Comparison of ENCODE assay signal across 22 mouse cellular contexts in genomic region chr8:26751651-26752050, GRCm38 (mm10).
"Had no signal": no experiment of that assay in that cellular context is flagged by ENCODE, and none has a peak within 500 bp of the region (broad histone marks: within the 10 kb centered on the region; RNA-seq: fewer than 3 reads in every experiment).

No protein-coding gene starts in this region.

- H3K4me3 ChIP-seq: limb, embryonic 12.5 days; limb, embryonic 15.5 days; midbrain, embryonic 12.5 days; midbrain, embryonic 15.5 days; neural tube, embryonic 12.5 days; neural tube, embryonic 15.5 days had no signal

- DNase-seq: kidney, adult 18-20 months; kidney, adult 9 months; kidney, postnatal 14 days; kidney, postnatal 4 days; liver, postnatal 0 days; lung, embryonic 14.5 days; thymus, adult 2 months; thymus, postnatal 14 days; thymus, postnatal 4 days had no signal

- H3K27me3 ChIP-seq: limb, embryonic 15.5 days; midbrain, embryonic 12.5 days; midbrain, embryonic 15.5 days had no signal

- H3K9me3 ChIP-seq: limb, embryonic 15.5 days; midbrain, embryonic 12.5 days; midbrain, embryonic 15.5 days; neural tube, embryonic 12.5 days; neural tube, embryonic 15.5 days had no signal

- H3K9ac ChIP-seq: limb, embryonic 12.5 days; limb, embryonic 15.5 days; liver, embryonic 14.5 days; liver, postnatal 0 days; lung, embryonic 14.5 days; midbrain, embryonic 12.5 days; midbrain, embryonic 15.5 days; neural tube, embryonic 12.5 days; neural tube, embryonic 15.5 days had no signal

- H3K27ac ChIP-seq: limb, embryonic 12.5 days; limb, embryonic 15.5 days; liver, embryonic 14.5 days; macrophage; midbrain, embryonic 12.5 days; midbrain, embryonic 15.5 days; neural tube, embryonic 12.5 days; neural tube, embryonic 15.5 days; stomach, postnatal 0 days had no signal

- ATAC-seq: inflammation-experienced regulatory T-cells, adult 6 months; intestine, embryonic 16.5 days; liver, postnatal 0 days; lung, postnatal 0 days; midbrain, embryonic 15.5 days had no signal

- H3K4me2 ChIP-seq: limb, embryonic 12.5 days; limb, embryonic 15.5 days; liver, embryonic 11.5 days; lung, embryonic 14.5 days; midbrain, embryonic 12.5 days; midbrain, embryonic 15.5 days; neural tube, embryonic 12.5 days; neural tube, embryonic 15.5 days had no signal

- H3K36me3 ChIP-seq: limb, embryonic 12.5 days; limb, embryonic 15.5 days; midbrain, embryonic 12.5 days; midbrain, embryonic 15.5 days; neural tube, embryonic 12.5 days; neural tube, embryonic 15.5 days had no signal
